Mouse (Mus musculus) testis, postnatal 14 days (tissue): ENCODE measurements around the gene Adamtsl1.
A peak's percentile ranks its signal among the peaks of the same experiment; 100 is the strongest.

Source experiments
- DNase-seq: peaks from one replicate; pipeline ENCODE4 v3.0.0; 2021; ENCODE audit warnings: low spot score

The Adamtsl1 gene

DNA sequence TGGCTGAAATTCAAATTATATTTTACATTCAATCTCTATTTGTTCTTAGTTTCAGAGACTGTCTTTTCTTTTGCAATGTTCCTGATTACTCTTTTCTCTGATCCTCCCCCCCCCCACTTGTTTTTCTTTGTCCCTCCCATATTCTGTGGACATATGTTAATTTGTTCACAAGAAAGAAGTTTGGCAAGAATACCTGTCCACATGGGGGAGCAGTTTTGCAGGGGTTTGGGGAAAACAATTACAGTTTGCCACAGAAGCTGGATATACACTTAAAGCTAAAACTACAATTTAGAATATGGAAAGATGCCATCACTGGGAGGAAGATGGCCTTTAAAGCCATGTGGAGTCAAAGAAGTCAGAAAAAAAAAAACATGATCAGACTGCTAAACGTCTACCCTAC is 532.9 kb downstream of the Adamtsl1 start:
- DNase-seq: no peak

DNA sequence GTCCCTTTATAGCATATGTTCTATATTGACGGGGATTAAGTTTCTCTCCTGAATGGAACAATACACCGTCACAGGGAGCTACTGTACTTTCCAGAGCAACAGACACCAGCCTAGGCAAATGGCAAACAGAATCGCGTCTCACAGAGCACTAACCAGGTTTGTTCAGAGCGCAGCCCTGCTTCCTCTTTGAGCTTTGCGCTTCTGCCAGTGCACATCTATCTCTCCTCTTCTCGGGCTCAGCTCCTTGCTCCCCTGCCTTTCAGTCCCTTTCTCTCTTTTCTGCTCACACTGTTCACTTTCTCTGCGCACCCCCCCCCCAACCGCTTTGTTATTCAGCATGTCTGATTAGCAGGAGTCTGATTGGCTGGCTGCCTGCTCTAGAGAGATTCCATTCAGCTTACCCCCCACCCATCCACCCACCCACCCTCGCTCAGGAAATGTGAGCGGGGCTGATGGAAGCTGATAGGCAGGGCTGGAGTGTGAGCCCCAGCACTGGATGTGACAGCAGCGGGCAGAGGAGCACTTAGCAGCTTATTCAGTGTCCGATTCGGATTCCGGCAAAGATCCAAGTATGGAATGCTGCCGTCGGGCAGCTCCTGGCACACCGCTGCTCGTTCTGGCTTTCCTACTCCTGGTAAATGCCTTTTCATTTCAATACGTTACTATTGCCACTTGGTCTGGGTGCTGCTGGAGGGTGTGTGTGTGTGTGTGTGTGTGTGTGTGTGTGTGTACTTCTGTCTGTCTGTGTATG is 539.7 kb downstream of the Adamtsl1 start:
- peak; percentile 12 for DNase-seq

DNA sequence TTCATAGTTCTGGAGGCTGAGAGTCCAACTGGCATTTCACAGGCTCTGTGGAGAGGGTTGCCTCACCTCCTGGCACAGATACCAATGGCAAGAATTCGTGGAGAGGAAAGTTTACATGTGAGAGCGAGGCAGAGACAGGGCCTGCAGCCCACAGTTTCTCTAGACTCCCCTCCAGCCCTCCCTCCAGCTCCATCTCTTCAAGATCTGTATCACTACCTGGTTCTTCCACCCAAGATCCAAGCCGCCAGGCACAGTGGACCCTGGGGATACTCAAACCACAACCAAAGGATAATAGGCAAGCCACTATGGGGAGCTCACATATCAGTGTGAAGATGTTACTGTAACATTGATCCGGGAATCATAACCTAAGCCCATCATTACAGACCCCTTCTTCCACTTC is 546.6 kb downstream of the Adamtsl1 start:
- no peak for DNase-seq

DNA sequence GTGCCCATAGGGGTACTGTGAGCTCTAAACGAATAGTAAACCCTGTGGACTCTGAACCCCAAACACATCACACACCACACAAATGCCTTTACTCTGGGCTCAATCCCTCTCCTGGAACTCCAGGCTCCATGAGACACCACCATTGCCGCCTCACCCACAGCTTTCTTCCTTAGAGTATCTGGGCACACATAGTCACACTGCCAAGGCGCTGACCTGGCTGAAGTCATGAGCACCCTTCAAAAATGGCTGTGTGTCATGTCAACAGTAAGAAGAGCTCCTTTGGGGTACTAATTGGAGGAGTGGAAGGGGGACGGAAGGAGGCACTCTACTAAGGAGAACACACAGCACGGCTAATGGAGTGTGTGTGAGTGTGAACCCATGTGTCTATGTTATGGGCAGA is 554.4 kb downstream of the Adamtsl1 start:
- DNase-seq: no peak

DNA sequence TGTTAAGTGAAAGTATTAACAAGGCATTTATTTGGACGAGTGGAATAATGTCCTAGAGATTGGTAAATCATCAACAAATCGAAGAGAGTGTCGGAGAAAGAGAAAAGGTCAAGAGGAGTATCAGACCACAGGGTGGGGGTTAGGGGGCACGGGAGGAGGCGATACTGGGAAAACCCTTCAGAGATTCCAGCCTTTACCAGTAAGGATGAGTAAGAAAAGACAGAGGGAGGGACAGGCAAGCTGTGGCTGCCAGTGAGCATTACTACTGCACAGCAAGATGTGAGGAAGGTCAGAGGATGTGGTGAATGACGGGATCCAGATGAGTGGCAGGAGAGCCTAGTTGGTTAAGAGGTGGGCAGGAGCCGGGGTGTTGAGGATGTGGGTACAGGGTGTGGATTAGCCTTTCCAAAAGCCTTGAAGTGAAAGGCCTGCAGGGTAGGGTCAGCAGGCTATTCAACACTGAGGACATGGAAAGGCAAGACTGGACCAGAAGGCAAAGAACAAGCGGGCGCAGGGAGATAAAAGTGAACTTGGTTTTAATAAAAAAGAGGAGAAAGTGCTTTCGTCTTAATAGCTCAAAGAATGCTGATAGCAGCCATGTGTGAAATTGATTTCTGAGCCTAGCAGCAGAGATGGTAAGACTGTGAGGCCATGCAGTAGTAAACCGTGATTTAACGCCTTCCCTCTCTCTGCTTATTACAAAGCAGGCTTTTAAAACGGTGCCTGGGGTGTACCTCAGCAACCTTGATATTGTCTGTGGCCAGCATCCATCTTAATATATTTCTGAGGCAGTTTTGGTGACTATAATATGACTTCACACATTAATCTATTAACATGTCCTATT is 555.1 kb downstream of the Adamtsl1 start:
- DNase-seq: no peak

DNA sequence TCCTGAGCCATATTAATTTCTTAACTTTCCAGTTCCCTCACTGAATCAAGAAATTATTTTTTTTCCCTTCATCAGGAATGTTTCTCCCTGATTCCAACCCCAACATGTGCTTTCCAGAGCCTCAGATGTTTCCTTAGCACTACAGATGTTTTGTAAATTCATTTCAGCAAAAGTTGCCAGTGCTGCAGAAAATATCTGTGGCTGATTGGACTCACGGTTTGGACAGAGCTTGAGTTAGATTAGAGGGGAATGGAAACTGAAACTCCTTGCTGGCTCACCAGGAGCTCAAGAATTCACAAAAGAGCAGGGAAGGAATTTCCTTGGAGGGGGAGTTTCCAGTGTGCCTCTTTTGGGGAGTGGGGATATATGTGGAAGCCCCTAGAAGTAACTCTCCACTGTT is 560.9 kb downstream of the Adamtsl1 start:
- DNase-seq: no peak

DNA sequence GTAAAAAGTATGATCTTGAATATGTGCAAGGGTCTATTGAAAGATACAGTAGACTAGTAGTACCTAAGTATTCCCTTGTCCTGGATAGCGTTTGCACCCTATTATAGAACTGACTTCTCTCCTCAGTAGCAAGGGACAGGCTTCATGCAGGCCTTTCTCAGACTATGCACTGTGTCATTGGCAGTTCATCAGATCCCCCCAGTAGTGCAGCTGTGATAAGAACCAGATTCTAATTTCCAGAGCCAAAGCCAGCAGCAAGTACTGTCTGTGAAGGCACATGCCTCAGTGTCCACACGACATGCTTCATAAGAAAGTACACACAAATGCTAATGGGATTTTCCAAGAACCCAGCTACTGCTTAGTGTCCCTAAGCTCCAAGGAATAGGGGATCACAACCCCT is 563.4 kb downstream of the Adamtsl1 start:
- no peak for DNase-seq

DNA sequence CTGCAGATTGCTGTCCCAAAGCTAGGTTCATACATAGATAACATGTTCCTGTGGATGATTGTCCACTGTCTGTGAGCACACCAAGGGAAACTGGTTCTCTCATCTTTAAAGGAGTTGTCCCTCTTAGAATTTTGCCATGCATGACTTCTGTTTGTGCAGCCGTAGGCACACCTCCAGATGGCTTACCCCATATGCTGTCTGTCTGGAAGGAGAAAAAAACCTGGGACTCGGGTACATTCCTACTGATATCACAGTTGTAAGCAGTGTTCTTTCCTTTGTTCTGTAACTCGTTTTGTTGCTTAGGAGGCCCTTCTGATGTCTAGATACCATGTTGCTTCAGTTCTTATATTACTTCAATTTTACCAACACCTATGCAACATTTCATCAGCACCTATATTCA is 563.9 kb downstream of the Adamtsl1 start:
- no peak for DNase-seq

DNA sequence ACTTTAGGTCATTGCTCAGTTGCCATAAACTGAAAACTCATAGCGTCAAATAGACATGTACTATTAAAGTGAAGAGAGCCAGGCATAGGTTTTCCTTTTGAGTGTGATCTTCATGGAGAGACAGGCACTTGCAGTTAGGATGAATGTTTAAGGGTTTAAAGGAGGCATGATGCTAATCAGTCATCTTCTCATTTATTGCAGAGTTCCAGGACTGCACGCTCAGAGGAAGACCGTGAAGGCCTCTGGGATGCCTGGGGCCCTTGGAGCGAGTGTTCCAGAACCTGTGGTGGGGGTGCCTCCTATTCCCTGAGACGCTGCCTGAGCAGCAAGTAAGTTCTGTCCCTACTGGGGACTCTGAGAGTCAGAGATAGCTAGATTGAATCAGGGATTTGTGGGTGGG is 573.5 kb downstream of the Adamtsl1 start:
- no peak for DNase-seq

DNA sequence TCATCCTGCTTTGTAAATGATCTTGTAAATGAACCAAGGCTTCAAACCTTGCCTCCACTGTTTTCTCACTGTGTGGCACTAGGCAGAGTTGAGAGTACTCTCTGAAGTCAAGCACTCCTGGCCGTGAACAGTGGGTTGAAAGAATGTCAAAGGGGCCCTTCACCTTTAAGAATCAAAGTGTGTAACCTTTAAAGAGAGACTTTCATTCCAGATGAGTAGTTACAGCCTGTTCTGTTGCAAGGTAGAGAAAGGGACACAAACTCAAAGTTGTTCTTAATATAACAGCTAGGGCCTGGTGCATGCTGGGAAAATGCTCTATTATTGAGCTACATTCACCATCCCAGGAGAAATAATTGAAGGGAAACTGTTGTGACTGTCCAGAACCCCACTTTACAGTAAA is 589.2 kb downstream of the Adamtsl1 start:
- DNase-seq: no peak

DNA sequence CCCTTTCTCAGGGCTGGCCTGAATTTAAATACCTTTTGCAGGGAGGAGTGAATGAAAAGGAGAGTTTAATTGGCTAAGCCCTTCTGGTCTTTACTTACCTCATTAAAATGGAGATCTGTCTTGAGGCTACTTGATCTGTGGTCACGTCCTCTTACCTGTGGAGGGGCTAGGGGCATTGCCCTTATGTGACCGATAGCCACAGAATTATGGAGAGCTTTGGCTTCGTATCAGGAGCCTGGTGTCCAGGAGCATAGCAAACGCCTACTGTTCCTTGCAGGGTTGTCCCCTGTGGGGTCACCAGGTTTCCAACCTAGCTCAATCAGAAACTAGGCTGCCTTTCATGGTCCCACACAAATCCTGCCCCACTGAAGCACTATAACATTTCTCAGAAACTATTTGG is 594.4 kb downstream of the Adamtsl1 start:
- DNase-seq: no peak

DNA sequence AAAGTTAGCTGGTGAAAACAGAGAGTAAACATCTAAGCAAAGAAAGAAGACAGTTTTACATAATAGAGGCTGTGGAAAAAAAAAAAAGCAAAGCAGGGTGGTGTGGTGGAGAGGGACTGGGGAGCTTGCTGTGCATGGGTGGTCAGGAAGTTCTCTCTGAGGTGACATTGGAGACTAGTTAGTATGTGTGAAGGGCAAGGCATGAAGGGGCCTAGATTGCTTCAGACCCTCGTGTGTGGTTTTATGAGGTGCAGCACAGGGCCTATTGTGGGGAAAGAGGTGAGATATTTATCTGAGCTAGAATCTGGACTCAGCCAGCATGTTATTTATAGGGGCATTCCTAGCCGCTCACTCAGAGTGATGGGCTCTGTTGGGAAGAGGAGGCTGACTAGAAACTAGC is 605.1 kb downstream of the Adamtsl1 start:
- no peak for DNase-seq

DNA sequence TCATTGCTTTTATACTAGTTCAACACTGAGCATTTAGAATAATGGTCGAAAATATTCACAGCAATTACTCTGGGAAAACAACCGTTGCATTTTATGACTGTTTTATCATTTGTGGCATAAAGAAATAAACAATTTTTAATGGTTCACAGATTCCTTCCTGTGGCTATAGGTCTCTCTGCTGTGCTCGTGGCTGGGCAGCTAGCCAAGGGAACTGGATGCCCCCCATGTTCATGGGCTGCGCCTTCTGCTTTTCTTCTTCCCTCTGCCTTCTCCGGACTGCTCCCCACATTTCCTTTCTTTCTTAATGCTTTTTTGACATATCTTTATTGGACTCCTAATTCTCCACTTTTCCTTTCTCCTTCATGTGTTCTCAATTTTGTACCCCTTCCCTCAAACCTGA is 608.5 kb downstream of the Adamtsl1 start:
- DNase-seq: no peak

DNA sequence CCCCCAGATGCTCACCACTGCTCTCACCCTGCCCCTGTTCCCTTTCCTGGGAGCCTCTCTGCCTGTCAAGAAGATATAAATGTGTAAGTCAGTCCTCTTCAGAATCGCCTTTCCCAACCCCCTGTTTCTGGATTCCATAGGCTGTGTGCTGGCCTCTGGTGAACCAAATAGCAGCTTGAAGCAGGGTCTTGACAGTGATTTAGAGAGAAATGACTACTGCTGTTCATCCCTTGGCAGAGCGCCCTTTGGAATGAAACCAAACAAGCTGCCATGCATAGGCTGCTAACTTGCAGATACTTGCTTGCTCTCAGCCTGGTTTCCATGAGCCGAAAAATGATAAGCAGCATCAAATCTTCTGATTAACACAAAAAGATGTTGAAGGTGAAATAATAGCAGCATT is 610.4 kb downstream of the Adamtsl1 start:
- DNase-seq: no peak

DNA sequence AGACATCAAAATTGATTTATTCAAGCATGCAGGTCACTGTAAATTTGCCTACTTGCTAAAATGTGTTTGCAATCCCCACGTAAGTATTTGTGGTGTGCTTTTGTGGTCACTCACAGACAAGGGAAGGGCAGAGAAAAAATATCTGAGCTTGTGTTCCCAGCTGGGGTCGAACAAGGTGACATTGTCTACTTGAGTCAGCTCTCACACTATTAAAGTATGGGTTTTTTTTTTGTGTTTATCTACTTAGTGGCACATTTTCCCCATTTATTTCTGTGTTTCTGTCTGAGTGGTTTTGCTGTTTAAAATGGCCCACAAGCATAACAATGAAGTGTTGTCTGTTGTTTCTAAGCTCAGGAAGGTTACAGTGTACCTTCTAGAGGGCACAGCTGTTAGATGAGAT is 612.7 kb downstream of the Adamtsl1 start:
- no peak for DNase-seq

DNA sequence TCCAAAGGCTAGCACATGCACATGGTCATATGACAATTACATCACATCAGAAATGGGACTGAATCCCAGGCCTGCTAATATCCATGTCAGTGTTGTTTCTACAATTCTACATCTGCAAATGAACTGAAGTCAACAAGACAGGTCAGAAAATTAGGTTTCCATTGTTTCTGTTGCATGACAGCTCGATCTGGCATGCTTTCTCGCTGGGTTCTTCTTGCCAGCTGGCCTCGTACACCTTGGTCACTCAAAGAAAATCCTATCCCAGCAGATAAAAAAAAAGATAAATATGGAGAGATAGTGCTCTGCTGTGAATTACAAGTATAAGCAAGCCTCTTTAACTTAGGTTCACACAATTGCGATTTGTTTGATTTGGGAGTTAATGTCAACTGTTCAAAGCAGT is 644.6 kb downstream of the Adamtsl1 start:
- DNase-seq: no peak

DNA sequence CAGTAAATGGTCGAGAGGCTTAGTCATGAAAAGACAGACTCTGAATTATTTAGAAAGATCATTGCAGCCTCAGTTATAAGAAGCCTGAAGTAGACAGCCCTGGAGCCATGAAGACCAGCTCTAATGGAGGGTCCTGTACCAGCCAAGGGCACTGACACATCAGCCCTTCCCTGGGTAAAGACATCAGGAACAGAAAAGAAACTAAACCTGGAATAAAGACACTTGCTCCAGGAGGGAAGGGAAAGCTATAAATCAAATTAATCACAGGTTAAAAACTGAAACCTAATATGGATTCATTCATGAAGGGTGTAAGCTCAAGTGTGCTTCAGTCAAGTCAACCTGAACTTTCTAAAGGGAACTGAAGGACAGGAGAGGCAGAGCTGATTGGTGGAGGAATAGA is 645.4 kb downstream of the Adamtsl1 start:
- no peak for DNase-seq

DNA sequence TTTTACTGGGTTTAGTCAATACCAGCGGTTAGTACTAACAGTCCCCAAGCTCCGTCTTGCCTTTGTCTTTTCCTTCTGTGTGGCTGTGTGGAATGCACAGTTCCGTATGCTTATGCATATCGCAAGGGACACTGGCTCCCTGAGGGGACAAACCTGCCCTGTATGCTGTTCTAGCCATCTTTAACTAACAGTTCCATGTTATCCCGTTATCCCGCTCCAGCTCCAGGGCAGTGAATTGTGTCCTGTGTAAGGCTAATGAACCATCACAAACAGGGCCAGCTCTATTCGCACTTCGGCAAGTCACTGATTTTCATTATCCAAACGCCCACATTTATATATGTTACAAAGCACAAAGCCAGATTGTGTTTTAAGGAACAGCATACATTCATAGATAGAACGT is 656.8 kb downstream of the Adamtsl1 start:
- DNase-seq: no peak

DNA sequence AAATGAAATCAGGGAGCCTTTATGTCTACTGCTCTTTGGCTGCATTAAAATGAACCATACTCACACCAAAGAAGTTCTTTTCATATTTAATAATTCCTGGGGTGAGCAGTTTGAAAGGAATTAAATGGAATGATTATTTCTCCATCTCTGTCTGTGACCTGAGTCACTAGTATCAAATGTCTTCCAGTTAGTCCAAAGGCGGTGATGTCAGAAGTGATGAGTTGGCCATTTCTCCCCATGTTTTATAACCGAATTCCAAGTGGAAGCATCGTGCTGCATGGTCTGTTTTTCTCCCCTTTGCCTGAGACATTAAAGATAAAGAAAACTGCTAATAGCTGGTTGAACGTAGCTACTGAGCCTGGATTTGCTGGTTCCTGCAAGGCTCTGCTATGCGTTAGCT is 657.5 kb downstream of the Adamtsl1 start:
- no peak for DNase-seq

DNA sequence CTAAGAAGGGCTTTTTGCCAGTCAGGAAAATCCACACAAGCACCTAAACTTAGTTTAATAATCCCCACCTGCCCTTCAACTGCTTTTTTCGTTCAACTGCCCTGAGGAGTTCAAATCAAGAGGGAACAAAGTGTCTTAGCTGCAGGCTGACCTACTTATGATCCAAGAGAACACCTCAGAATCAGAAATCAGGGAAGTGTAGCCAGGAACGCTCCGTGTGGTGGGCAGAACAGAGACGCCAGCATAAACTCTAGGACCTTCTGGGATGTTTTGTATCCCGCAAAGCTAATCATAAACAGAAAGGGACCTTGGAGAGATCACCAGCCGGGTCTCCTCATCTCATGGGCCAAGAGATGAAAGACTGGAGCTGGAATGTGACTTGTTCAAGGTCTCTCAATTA is 663.5 kb downstream of the Adamtsl1 start:
- DNase-seq: peak; percentile 6

DNA sequence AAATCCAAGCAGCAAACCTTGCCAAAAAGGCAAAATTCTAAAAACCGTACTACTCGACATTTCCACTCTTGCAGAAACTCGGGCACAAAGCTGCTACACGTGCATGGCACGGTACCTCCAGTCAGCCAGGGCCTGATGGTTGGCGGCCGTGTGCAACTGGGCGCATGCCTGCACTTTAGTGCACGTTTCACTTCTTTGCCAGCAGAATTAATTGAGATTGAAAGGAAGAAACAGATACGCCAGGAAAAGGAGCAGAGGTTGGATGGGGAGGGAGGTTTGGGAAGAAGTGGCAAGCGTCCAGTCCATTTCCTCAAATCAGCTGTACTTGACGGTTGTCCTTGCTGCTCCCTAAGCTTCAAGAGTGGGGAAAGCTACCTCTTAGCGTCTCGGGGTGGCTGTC is 664.1 kb downstream of the Adamtsl1 start:
- no peak for DNase-seq

DNA sequence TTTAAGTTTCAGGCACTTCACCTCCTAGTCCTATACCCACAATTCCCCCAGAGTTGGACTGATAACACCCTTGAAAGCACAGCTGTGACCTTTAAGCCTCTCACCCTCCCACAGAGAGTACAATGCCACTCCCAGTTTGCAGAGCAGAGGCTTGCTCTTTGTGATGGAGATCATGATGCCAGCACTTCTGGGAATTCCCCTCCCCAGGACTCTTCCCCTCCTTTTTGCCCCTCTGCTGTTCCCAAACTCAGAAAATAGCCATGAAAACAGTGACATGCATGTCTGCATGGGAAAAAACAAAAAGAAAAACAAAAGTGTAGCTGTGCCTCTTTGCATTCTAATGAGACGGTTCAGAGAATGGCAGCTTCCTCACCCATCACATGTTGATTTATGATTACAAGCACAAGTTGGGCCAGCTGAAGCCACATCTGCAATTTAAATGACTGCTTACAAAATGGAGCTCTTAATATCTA is 669.8 kb downstream of the Adamtsl1 start:
- no peak for DNase-seq

DNA sequence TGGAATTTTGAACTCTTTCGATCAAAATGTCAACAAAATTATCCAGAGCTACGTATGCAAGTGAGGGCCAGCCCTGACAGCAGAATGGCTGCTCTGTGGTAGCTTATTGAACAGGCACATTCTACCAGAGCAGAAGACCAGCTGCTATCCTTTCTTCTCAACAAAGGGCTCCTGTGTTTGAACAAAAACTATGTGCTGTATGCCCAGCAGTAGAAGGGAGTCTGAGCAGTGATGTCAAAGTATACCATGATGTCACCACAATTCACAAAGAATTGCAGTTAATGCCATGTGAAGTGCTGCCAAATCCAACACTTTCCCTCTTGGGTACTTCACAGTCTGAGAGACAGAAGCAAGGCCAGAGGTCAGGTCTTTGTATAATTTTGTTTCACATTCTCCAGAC is 675.9 kb downstream of the Adamtsl1 start:
- no peak for DNase-seq

DNA sequence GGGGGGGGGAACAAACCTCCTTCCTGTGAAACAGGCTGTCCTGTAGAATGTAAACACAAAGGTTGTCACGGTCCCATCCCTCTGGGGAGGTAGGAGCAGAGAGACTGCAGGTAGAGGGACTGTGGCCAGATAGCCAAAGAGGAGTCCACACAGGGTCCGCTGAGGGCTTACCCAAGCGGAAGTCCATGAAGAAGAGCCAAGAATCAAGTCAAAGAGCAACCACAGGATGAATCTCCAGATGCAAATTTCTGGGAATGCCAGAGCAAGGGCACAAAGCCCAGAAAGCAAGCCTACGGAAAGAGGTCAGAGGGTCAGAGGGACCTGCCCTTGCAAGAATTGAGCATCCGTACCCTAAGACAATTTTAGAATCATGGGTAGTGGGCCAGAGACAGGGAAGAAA is 677.2 kb downstream of the Adamtsl1 start:
- no peak for DNase-seq
